In the genomic region with DNA sequence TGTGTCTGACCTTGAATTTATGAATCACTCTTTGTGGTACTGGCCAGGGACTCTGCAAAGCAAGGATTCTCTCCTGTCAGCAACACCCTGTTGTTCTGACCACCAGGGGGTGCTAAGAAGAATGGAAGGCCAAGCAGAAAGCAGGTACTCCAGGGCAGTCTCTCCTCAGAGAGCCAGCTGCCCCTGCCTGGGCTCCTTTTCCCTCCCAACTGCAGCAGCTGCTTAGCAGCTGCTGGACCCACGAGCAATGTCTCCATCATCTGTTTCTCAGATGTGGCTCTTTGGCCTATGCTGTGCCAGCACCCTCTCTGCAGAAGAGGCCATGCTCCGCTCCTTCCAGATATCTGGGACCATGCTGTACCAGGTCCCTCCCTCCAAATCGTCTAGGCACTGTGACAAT, we compare ENCODE assay signal across 8 mouse cellular contexts.
DNase-seq lines count a peak whose midpoint lies in the region; ATAC-seq and TF ChIP-seq lines count a peak whose summit lies in the region.

No protein-coding gene starts in this region.

- no peak overlapping the region for H3K4me2 ChIP-seq in intestine, postnatal 0 days (replicated peaks; ENCODE audit: low read depth)
- no peak overlapping the region for H3K4me2 ChIP-seq in intestine, embryonic 15.5 days (replicated peaks)

- H3K4me1 ChIP-seq in intestine, postnatal 0 days (replicated peaks; ENCODE audit: control insufficient read depth, insufficient read depth, low read length): no peaks in the 10 kb centered on the region
- no peaks in the 10 kb centered on the region for H3K4me1 ChIP-seq in intestine, embryonic 15.5 days (replicated peaks)
- no peaks in the 10 kb centered on the region for H3K4me1 ChIP-seq in bone marrow macrophage, adult 2 months (ENCODE audit: control insufficient read depth, insufficient read depth, low read length)
- H3K4me1 ChIP-seq in liver, adult 2 months (ENCODE audit: control insufficient read depth, insufficient read depth, low read length): no peaks in the 10 kb centered on the region

- TF ChIP-seq POLR2A in bone marrow macrophage, adult 2 months (IDR thresholded peaks at IDR 0.05; ENCODE audit: borderline replicate concordance, low read depth, low read length): no peak
- no peak for TF ChIP-seq POLR2A in liver, adult 2 months (IDR thresholded peaks at IDR 0.05; ENCODE audit: extremely low read depth, insufficient read depth, low read length)

- H3K27me3 ChIP-seq in intestine, postnatal 0 days (replicated peaks; ENCODE audit: control insufficient read depth, insufficient read depth, low read length): no peaks in the 10 kb centered on the region
- H3K27me3 ChIP-seq in intestine, embryonic 15.5 days (replicated peaks): no peaks in the 10 kb centered on the region
- H3K27me3 ChIP-seq in liver, adult 2 months (ENCODE audit: control insufficient read depth, insufficient read depth, low read length): no peaks in the 10 kb centered on the region

- TF ChIP-seq CTCF in intestine, postnatal 0 days (IDR thresholded peaks at IDR 0.05; ENCODE audit: low read depth): peak; percentile 75
- peak; percentile 20; the same call in 1 of the 2 replicates for TF ChIP-seq CTCF in bone marrow macrophage, adult 2 months (IDR thresholded peaks at IDR 0.05; ENCODE audit: low read depth, low read length)
- TF ChIP-seq CTCF in liver, adult 2 months (IDR thresholded peaks at IDR 0.05; ENCODE audit: low read depth, low read length): peak; percentile 35; the same call in 1 of the 2 replicates

- H3K79me2 ChIP-seq in liver, adult 2 months (ENCODE audit: control insufficient read depth, insufficient read depth, low read length): no peaks in the 10 kb centered on the region

- peak; percentile 56 for DNase-seq in MN1 (ENCODE audit: low spot score)
- peak; percentile 21 to 42 for DNase-seq in frontal cortex, postnatal 25 days (ENCODE audit: low spot score in 2 of 2)
- DNase-seq in liver, adult 2 months (ENCODE audit: extremely low read depth, low read depth, low spot score): peak; percentile 1
- DNase-seq in right cerebral cortex, postnatal 4 days: peak; percentile 39
- no peak for DNase-seq in gastrocnemius, postnatal 25 days

- H3K4me3 ChIP-seq in intestine, postnatal 0 days (ENCODE audit: low read depth, low read length): no peak overlapping the region
- H3K4me3 ChIP-seq in intestine, embryonic 15.5 days (replicated peaks): no peak overlapping the region
- H3K4me3 ChIP-seq in bone marrow macrophage, adult 2 months (ENCODE audit: insufficient read depth, low read length): no peak overlapping the region
- no peak overlapping the region for H3K4me3 ChIP-seq in liver, adult 2 months (ENCODE audit: insufficient read depth, low read depth, low read length)

- ATAC-seq in intestine, postnatal 0 days: no peak
- no peak for ATAC-seq in intestine, embryonic 15.5 days

- H3K27ac ChIP-seq in intestine, postnatal 0 days (ENCODE audit: low read depth, low read length): no peak overlapping the region
- H3K27ac ChIP-seq in intestine, embryonic 15.5 days: no peak overlapping the region
- no peak overlapping the region for H3K27ac ChIP-seq in bone marrow macrophage, adult 2 months (ENCODE audit: insufficient read depth, low read depth, low read length)
- no peak overlapping the region for H3K27ac ChIP-seq in liver, adult 2 months (replicated peaks; ENCODE audit: insufficient read depth, low read depth, low read length)

- 42% methylated on average over 3 of the region's 3 CpGs for WGBS in intestine, postnatal 0 days
- 47% methylated on average over 3 of the region's 3 CpGs for WGBS in intestine, embryonic 15.5 days
- 68% methylated on average over 3 of the region's 3 CpGs for WGBS in liver, adult 2 months

- no peaks in the 10 kb centered on the region for H3K36me3 ChIP-seq in intestine, postnatal 0 days (ENCODE audit: control insufficient read depth, insufficient read depth)
- no peaks in the 10 kb centered on the region for H3K36me3 ChIP-seq in intestine, embryonic 15.5 days
- no peaks in the 10 kb centered on the region for H3K36me3 ChIP-seq in liver, adult 2 months (ENCODE audit: control insufficient read depth, insufficient read depth, low read length)

- no peaks in the 10 kb centered on the region for H3K9me3 ChIP-seq in intestine, postnatal 0 days (ENCODE audit: control insufficient read depth)
- no peaks in the 10 kb centered on the region for H3K9me3 ChIP-seq in intestine, embryonic 15.5 days

- H3K9ac ChIP-seq in intestine, postnatal 0 days (ENCODE audit: low read depth, low read length): no peak overlapping the region
- no peak overlapping the region for H3K9ac ChIP-seq in intestine, embryonic 15.5 days
- no peak overlapping the region for H3K9ac ChIP-seq in liver, adult 2 months (ENCODE audit: low read depth, low read length)

Comparison
In these comparisons a context has a peak if more than half of its experiments do, and no peak if none do; other contexts are left out.
1. CTCF ChIP-seq: peak in every context shown above with its lines; median percentile 75 in intestine, postnatal 0 days; 35 in liver, adult 2 months; 20 in bone marrow macrophage, adult 2 months.